In genomic region chr1:57428368-57429308, GRCm38 (mm10) we compare ENCODE assay signal across 8 mouse cellular contexts. TPM values are rescaled to one million over a fixed set of nuclear protein-coding genes. Genes with fewer than 3 reads are reported as not detected.
DNase-seq lines count a peak whose midpoint lies in the region; ATAC-seq and TF ChIP-seq lines count a peak whose summit lies in the region.

No protein-coding gene starts in this region.

- no peak overlapping the region for H3K27ac ChIP-seq in intestine, embryonic 15.5 days
- peak overlapping the region; percentile 56; the same call in 1 of the 2 replicates for H3K27ac ChIP-seq in midbrain, embryonic 13.5 days
- no peak overlapping the region for H3K27ac ChIP-seq in small intestine, adult 2 months (ENCODE audit: insufficient read depth, low read depth, low read length)

- no peak for TF ChIP-seq POLR2A in small intestine, adult 2 months (IDR thresholded peaks at IDR 0.05; ENCODE audit: low read depth, low read length)

- intact Hi-C loops in left cerebral cortex, postnatal 14 days (cut with DNase I): loop anchor here (2.0 to 10.0 kb wide), 6 partner anchors 504 to 864 kb away; partner anchors contain the start of gene Aox3

- peaks cover 5% of the 10 kb centered on the region; the same call in 1 of the 2 replicates for H3K4me1 ChIP-seq in intestine, embryonic 15.5 days (replicated peaks)
- H3K4me1 ChIP-seq in midbrain, embryonic 13.5 days (replicated peaks): peaks cover 23% of the 10 kb centered on the region
- H3K4me1 ChIP-seq in small intestine, adult 2 months (ENCODE audit: control insufficient read depth, insufficient read depth, insufficient read length, low read length): no peaks in the 10 kb centered on the region

- 56% methylated on average over 16 of the region's 16 CpGs for WGBS in intestine, embryonic 15.5 days
- 50% methylated on average over 16 of the region's 16 CpGs for WGBS in midbrain, embryonic 13.5 days
- WGBS in small intestine, adult 2 months: 53% methylated on average over 16 of the region's 16 CpGs

- no peaks in the 10 kb centered on the region for H3K9me3 ChIP-seq in intestine, embryonic 15.5 days
- no peaks in the 10 kb centered on the region for H3K9me3 ChIP-seq in midbrain, embryonic 13.5 days

- no peaks in the 10 kb centered on the region for H3K27me3 ChIP-seq in intestine, embryonic 15.5 days (replicated peaks)
- 0 out of 2 replicates have a peak, but pooled peaks cover 2% of the 10 kb centered on the region for H3K27me3 ChIP-seq in midbrain, embryonic 13.5 days
- H3K27me3 ChIP-seq in small intestine, adult 2 months (ENCODE audit: control insufficient read depth, insufficient read depth, low read length): no peaks in the 10 kb centered on the region

- DNase-seq in adipocyte (ENCODE audit: low spot score): peak; percentile 80
- peak; percentile 93 for DNase-seq in embryo, embryonic 10.5 days (ENCODE audit: low spot score)
- peak; percentile 84 to 92 for DNase-seq in gastrocnemius, postnatal 4 days (ENCODE audit: low spot score in 2 of 2)
- peak; percentile 91 to 95 for DNase-seq in left cerebral cortex, postnatal 14 days (ENCODE audit: low spot score in 2 of 2)

- no peaks in the 10 kb centered on the region for H3K36me3 ChIP-seq in intestine, embryonic 15.5 days
- H3K36me3 ChIP-seq in midbrain, embryonic 13.5 days: no peaks in the 10 kb centered on the region
- no peaks in the 10 kb centered on the region for H3K36me3 ChIP-seq in small intestine, adult 2 months (ENCODE audit: control insufficient read depth, insufficient read depth, low read length)

- H3K4me2 ChIP-seq in intestine, embryonic 15.5 days (replicated peaks): peak overlapping the region; percentile 32; the same call in 1 of the 2 replicates
- H3K4me2 ChIP-seq in midbrain, embryonic 13.5 days (replicated peaks): peak overlapping the region; percentile 42

- no peak for ATAC-seq in intestine, embryonic 15.5 days
- ATAC-seq in midbrain, embryonic 13.5 days: peak; percentile 90
- ATAC-seq in erythroblast, adult 5-6 weeks (replicated peaks; ENCODE audit: low FRiP score, poor library complexity, severe bottlenecking): no peak

- H3K9ac ChIP-seq in intestine, embryonic 15.5 days: no peak overlapping the region
- H3K9ac ChIP-seq in midbrain, embryonic 13.5 days (replicated peaks): peak overlapping the region; percentile 50

- H3K4me3 ChIP-seq in intestine, embryonic 15.5 days (replicated peaks): no peak overlapping the region
- 0 out of 2 replicates have a peak overlapping the region, but pooled peaks have one; percentile 11 for H3K4me3 ChIP-seq in midbrain, embryonic 13.5 days (replicated peaks)
- no peak overlapping the region for H3K4me3 ChIP-seq in small intestine, adult 2 months (ENCODE audit: low read depth, low read length)

- TF ChIP-seq CTCF in small intestine, adult 2 months (IDR thresholded peaks at IDR 0.05; ENCODE audit: extremely low read depth, insufficient read length, insufficient replicate concordance, low read depth, low read length): peak; percentile 83; the same call in 1 of the 2 replicates

RNA-seq across cellular contexts. Expression of gene Tyw5, which starts 21.7 kb away (rescaled TPM):
- 1 to 10 TPM; 8.0 to 9.8 TPM for total RNA-seq in gastrocnemius, postnatal 4 days (2021)
- 23.9 and 26.2 TPM in 2 replicates for polyA plus RNA-seq in intestine, embryonic 15.5 days (2015; fragmentation: Nextera tagmentation; extraction: Ambion mirVana)
- 10 to 100 TPM; 19.1 to 21.4 TPM for total RNA-seq in left cerebral cortex, postnatal 14 days (2021)
- 20.1 and 25.4 TPM in 2 replicates for polyA plus RNA-seq in midbrain, embryonic 13.5 days (2015; fragmentation: Nextera tagmentation; extraction: Ambion mirVana)
- polyA plus RNA-seq in small intestine, adult 2 months (2012; rRNA removed): 0.39 and 0.51 TPM in 2 replicates
- total RNA-seq in erythroblast, adult 5-6 weeks (2015; ENCODE audit: low replicate concordance): 4.6 and 10.7 TPM in 2 replicates
- total RNA-seq in erythroblast, adult 5-6 weeks (2017; ENCODE audit: low replicate concordance): 3.5 and 14.7 TPM in 2 replicates

RNA-seq across cellular contexts. Expression of gene Maip1, which starts 22.5 kb away (rescaled TPM):
- total RNA-seq in gastrocnemius, postnatal 4 days (2021): 10 to 100 TPM in 1 of 2 experiments, 1 to 10 TPM in 1; 9.3 to 11.2 TPM
- polyA plus RNA-seq in intestine, embryonic 15.5 days (2015; fragmentation: Nextera tagmentation; extraction: Ambion mirVana): 17.0 and 19.7 TPM in 2 replicates
- total RNA-seq in left cerebral cortex, postnatal 14 days (2021): 10 to 100 TPM; 10.2 to 10.4 TPM
- 18.6 and 19.1 TPM in 2 replicates for polyA plus RNA-seq in midbrain, embryonic 13.5 days (2015; fragmentation: Nextera tagmentation; extraction: Ambion mirVana)
- 3.8 and 4.0 TPM in 2 replicates for polyA plus RNA-seq in small intestine, adult 2 months (2012; rRNA removed)
- 1.3 and 2.7 TPM in 2 replicates for total RNA-seq in erythroblast, adult 5-6 weeks (2015; ENCODE audit: low replicate concordance)
- total RNA-seq in erythroblast, adult 5-6 weeks (2017; ENCODE audit: low replicate concordance): 2.1 and 3.0 TPM in 2 replicates

RNA-seq across cellular contexts. Expression of gene 1700066M21Rik, which starts 51.2 kb away (rescaled TPM):
- total RNA-seq in gastrocnemius, postnatal 4 days (2021): 1 to 10 TPM; 3.5 to 3.8 TPM
- polyA plus RNA-seq in intestine, embryonic 15.5 days (2015; fragmentation: Nextera tagmentation; extraction: Ambion mirVana): 10.1 and 12.7 TPM in 2 replicates
- total RNA-seq in left cerebral cortex, postnatal 14 days (2021): 10 to 100 TPM; 19.1 to 20.7 TPM
- 14.1 and 14.3 TPM in 2 replicates for polyA plus RNA-seq in midbrain, embryonic 13.5 days (2015; fragmentation: Nextera tagmentation; extraction: Ambion mirVana)
- 10.2 and 14.6 TPM in 2 replicates for polyA plus RNA-seq in small intestine, adult 2 months (2012; rRNA removed)
- 0.96 and 5.2 TPM in 2 replicates for total RNA-seq in erythroblast, adult 5-6 weeks (2015; ENCODE audit: low replicate concordance)
- total RNA-seq in erythroblast, adult 5-6 weeks (2017; ENCODE audit: low replicate concordance): 1.9 and 2.1 TPM in 2 replicates
